Mouse (Mus musculus) c-Kit-positive CD71-positive TER-119-negative erythroid progenitor cells, embryonic 14.5 days (primary cell): ENCODE results near the gene Habp2.

ENCODE experiments used
- DNase-seq: peaks from one replicate; pipeline ENCODE4 v3.0.0-alpha.2; 2013; ENCODE audit warnings: low read depth

The Habp2 gene

GRCm38 (mm10) chr19:56363721-56364460 lies 77.0 kb downstream of the Habp2 start:
- no peak for DNase-seq

- DNase-seq: no peak
Observed at GRCm38 (mm10) chr19:56364563-56364962, 77.6 kb downstream of the Habp2 start.

- no peak for DNase-seq
Observed at GRCm38 (mm10) chr19:56366168-56366567, 79.2 kb downstream of the Habp2 start.

GRCm38 (mm10) chr19:56366625-56367024 lies 79.7 kb downstream of the Habp2 start:
- no peak for DNase-seq

GRCm38 (mm10) chr19:56367778-56368177 lies 80.8 kb downstream of the Habp2 start:
- no peak for DNase-seq

GRCm38 (mm10) chr19:56368912-56369311 lies 82.0 kb downstream of the Habp2 start:
- no peak for DNase-seq
